Mouse (Mus musculus) lung, embryonic 14.5 days (tissue): ENCODE results near the gene Gm9913. TPM values are rescaled to one million over a fixed set of nuclear protein-coding genes. Genes with fewer than 3 reads are reported as not detected.

ENCODE experiments used
- ATAC-seq: fragments of 200-750 bp; cut with Nextera tagmentation; 2 replicates; pipeline ENCODE4 v1.8.0; 2017; ENCODE audit warnings: mild to moderate bottlenecking, moderate TSS enrichment, moderate library complexity; ENCODE audit not compliant: insufficient read depth
- DNase-seq: peaks from one replicate; pipeline ENCODE4 v3.0.0-alpha.2; 2015
- H3K27ac ChIP-seq: fragments of 300-500 bp; sonication (generic); 2 replicates; pipeline ENCODE4 v1.5.1; 2014; ENCODE audit warnings: low read depth, mild to moderate bottlenecking, moderate library complexity
- H3K27me3 ChIP-seq: fragments of 300-500 bp; sonication (generic); 2 replicates; pipeline ENCODE4 v1.6.1; 2014; ENCODE audit warnings: low read length, control low read depth; ENCODE audit not compliant: insufficient read depth
- H3K36me3 ChIP-seq: fragments of 300-500 bp; sonication (generic); 2 replicates; pipeline ENCODE4 v1.6.1; 2014; ENCODE audit warnings: control low read depth; ENCODE audit not compliant: insufficient read depth
- H3K4me1 ChIP-seq: fragments of 300-500 bp; sonication (generic); 2 replicates; pipeline ENCODE4 v1.6.1; 2014; ENCODE audit warnings: antibody characterized with exemption, control low read depth; ENCODE audit not compliant: insufficient read depth
- H3K4me2 ChIP-seq: fragments of 300-500 bp; sonication (generic); 2 replicates; pipeline ENCODE4 v1.6.1; 2014; ENCODE audit warnings: mild to moderate bottlenecking
- H3K4me3 ChIP-seq: fragments of 300-500 bp; sonication (generic); 2 replicates; pipeline ENCODE4 v1.5.1; 2014; ENCODE audit warnings: low read depth, low read length
- H3K9ac ChIP-seq: fragments of 300-500 bp; sonication (generic); 2 replicates; pipeline ENCODE4 v1.6.1; 2014
- H3K9me3 ChIP-seq: fragments of 300-500 bp; sonication (generic); 2 replicates; pipeline ENCODE4 v1.6.1; 2016; ENCODE audit warnings: low read depth, low read length, control low read depth
- CTCF ChIP-seq: IDR thresholded peaks from 2 replicates; pipeline ENCODE4 v1.5.1; 2016; ENCODE audit warnings: antibody characterized with exemption, low read depth
- WGBS: fragments of 180-500 bp; shearing (Covaris S2); extraction: QIAGEN DNeasy Blood & Tissue Kit; methylation state at CpG from one replicate; pipeline ENCODE4 v1.1.7; 2014; 5-methylcytosine and 5-hydroxymethylcytosine counted together
- polyA plus RNA-seq: library from polyadenylated mRNA; unstranded; fragments of >200 nt; fragmentation: Nextera tagmentation; extraction: Ambion mirVana; gene quantifications from 2 replicates; pipeline ENCODE4 v1.2.1, GENCODE M21; 2014

Gene Gm9913
- polyA plus RNA-seq, 1 experiment from 2014 or later = 0.68 TPM

DNA sequence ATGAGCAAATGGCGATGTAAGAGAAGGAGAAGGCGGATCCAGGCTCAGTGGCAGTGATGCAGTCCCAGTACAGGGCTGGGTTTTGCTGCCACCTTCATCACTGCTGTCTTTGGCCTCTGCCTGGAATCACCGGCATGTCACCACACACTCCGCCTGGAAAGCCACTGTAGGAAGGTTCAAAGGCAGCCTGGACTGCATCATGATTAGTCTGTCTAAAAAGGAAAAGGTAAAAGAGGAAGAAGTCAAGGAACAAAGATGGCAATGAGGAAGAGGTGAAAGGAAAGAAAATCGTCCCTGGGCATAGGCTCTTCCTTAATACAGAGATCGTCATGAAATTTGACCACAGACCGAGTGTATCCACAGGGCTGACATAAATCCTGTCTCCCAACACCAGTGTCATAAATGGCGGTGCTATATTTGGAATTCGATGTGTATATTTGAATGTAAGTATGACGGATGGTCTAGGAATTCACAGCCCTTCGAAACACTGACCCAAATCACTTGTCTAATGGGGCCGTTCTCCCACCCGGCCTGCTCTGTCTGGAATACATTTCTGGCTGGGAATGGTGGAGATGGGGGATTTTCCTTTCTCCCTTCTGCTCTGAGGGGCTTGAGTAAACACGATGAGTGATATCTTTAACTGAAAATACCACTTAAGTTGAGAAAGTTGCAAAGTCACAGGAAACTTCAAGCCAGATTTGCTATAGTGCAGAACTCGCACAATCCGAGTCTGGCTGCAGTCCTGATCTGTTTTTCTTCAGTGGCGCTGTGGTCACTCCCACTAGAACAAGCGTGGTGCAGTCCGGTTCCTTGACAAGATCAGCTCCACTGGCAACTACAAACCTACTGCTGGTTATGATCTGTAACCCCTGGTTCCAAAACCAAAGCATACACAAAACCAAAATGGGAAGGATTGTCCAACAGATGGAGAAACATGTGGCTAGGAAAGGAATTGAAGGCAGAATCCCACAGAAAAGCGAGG is 9.8 kb upstream of the Gm9913 start:
- no peaks in the 10 kb centered on the region for H3K27me3 ChIP-seq
- H3K4me3 ChIP-seq = no peak overlapping the region
- no peak overlapping the region for H3K9ac ChIP-seq
- no peak for TF ChIP-seq CTCF
- no peak overlapping the region for H3K27ac ChIP-seq
- 0 out of 2 replicates have a peak, but pooled peaks cover 5% of the 10 kb centered on the region for H3K4me1 ChIP-seq
- H3K36me3 ChIP-seq = peaks cover 12% of the 10 kb centered on the region
- no peaks in the 10 kb centered on the region for H3K9me3 ChIP-seq
- ATAC-seq = peak; percentile 32; the same call in 1 of the 2 replicates
- H3K4me2 ChIP-seq = no peak overlapping the region
- WGBS = 50% methylated on average over 20 of the region's 20 CpGs
- no peak for DNase-seq

DNA sequence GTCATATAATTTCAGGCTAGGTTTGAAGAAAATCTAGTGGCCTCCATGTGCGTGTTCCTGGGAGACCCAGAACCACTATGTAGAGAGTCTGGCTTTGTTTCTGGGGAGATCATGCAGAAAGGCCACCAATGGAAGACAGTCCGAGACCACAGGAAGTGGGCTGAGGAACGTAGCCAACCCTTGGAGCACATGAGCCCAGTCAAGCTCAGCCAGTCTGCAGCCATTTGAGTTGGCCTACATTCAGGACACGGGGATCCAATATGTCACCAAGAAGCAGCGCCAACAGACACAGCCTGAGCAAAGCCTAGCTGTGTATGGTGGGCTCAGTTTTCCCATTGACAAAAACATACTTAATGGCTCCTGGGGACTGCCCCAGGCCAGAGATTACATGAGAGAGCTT is 8.2 kb upstream of the Gm9913 start:
- 0 out of 2 replicates have a peak, but pooled peaks cover 5% of the 10 kb centered on the region for H3K4me1 ChIP-seq
- no peaks in the 10 kb centered on the region for H3K9me3 ChIP-seq
- no peak overlapping the region for H3K27ac ChIP-seq
- no peaks in the 10 kb centered on the region for H3K27me3 ChIP-seq
- DNase-seq = no peak
- WGBS = 88% methylated on average over 5 of the region's 5 CpGs
- H3K9ac ChIP-seq = no peak overlapping the region
- no peak overlapping the region for H3K4me2 ChIP-seq
- no peak overlapping the region for H3K4me3 ChIP-seq
- peaks cover 13% of the 10 kb centered on the region for H3K36me3 ChIP-seq
- no peak for ATAC-seq
- TF ChIP-seq CTCF = no peak

DNA sequence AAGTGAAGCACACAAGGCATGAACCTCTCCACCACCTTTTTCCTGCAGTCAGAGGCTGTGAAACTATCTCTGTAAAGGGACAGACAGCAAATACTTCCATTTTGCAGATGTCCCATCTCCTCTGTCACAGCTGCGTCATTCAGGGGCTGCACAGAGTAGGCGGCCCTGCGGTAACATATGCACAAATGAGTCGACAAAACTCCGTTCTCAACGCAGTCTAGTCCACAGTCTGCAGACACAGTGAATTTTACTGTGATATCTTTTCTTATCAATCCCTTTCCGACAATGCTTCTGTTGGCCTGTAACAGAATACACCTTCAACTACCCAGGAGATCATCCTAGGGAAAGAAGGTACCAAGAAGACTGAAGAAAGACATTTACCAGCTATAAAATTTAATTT is 6.7 kb upstream of the Gm9913 start:
- H3K9ac ChIP-seq = no peak overlapping the region
- H3K9me3 ChIP-seq = no peaks in the 10 kb centered on the region
- no peak overlapping the region for H3K4me3 ChIP-seq
- no peak for DNase-seq
- no peak overlapping the region for H3K4me2 ChIP-seq
- no peak overlapping the region for H3K27ac ChIP-seq
- no peaks in the 10 kb centered on the region for H3K4me1 ChIP-seq
- peaks cover 16% of the 10 kb centered on the region for H3K36me3 ChIP-seq
- TF ChIP-seq CTCF = no peak
- H3K27me3 ChIP-seq = no peaks in the 10 kb centered on the region
- ATAC-seq = no peak
- WGBS = 80% methylated on average over 7 of the region's 7 CpGs

DNA sequence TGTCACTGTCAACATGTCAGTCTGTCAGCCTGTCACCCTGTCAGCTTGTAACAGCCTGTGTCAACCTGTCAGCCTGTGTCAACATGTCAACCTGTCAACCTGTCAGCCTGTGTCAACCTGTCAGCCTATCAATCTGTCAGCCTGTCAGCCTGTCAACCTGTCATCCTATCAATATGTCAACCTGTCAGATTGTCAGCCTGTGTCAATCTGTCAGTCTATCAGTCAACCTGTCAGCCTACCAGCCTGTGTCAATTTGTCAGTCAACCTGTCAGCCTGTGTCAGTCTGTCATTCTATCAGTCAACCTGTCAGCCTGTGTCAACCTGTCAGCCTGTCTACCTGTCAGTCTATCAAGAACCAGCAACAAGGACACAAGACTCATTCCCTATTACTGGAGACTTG is 3.4 kb upstream of the Gm9913 start:
- no peaks in the 10 kb centered on the region for H3K9me3 ChIP-seq
- TF ChIP-seq CTCF = no peak
- no peak for DNase-seq
- peaks cover 11% of the 10 kb centered on the region; the same call in 1 of the 2 replicates for H3K36me3 ChIP-seq
- no peaks in the 10 kb centered on the region for H3K4me1 ChIP-seq
- H3K9ac ChIP-seq = no peak overlapping the region
- no peak for ATAC-seq
- H3K27ac ChIP-seq = no peak overlapping the region
- 0 out of 2 replicates have a peak, but pooled peaks cover under 1% of the 10 kb centered on the region for H3K27me3 ChIP-seq
- H3K4me2 ChIP-seq = no peak overlapping the region
- H3K4me3 ChIP-seq = no peak overlapping the region

DNA sequence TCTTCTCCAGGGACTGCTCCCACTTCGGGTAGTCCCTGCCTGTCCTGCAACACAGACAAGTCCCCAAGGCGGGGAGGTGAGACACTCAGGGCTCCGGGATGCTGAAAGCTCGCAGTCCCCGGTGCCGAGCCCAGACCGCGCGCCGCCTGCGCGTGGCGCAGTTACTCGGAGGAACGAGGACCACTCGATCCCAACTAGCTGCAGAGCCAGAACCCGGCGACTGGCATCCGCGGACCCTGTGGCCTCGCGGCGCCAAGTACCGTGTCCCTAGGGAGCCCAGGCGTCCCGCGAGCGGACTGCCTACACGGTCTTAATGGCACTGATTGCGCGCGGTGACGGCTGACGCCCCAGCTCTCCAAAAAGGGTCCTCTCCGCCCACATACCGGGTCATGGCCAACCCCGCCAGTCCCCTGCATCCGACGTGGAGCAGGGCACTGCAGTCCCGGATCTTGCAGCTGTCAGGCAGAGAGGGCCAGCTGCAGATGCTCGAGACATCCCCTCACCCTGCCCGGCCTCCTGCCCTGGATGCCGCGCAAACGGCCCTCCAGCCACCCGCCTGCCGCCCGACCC is 942 bp downstream of the Gm9913 start:
- H3K4me3 ChIP-seq = peak overlapping the region; percentile 72
- no peaks in the 10 kb centered on the region for H3K9me3 ChIP-seq
- H3K27ac ChIP-seq = peak overlapping the region; percentile 94
- no peaks in the 10 kb centered on the region for H3K4me1 ChIP-seq
- under 1% methylated on average over 48 of the region's 48 CpGs for WGBS
- no peak for TF ChIP-seq CTCF
- H3K36me3 ChIP-seq = 0 out of 2 replicates have a peak, but pooled peaks cover 8% of the 10 kb centered on the region
- peak overlapping the region; percentile 77 for H3K9ac ChIP-seq
- ATAC-seq = peak; percentile 85
- peak overlapping the region; percentile 88 for H3K4me2 ChIP-seq
- H3K27me3 ChIP-seq = peaks cover 9% of the 10 kb centered on the region; the same call in 1 of the 2 replicates
- DNase-seq = peak; percentile 80

DNA sequence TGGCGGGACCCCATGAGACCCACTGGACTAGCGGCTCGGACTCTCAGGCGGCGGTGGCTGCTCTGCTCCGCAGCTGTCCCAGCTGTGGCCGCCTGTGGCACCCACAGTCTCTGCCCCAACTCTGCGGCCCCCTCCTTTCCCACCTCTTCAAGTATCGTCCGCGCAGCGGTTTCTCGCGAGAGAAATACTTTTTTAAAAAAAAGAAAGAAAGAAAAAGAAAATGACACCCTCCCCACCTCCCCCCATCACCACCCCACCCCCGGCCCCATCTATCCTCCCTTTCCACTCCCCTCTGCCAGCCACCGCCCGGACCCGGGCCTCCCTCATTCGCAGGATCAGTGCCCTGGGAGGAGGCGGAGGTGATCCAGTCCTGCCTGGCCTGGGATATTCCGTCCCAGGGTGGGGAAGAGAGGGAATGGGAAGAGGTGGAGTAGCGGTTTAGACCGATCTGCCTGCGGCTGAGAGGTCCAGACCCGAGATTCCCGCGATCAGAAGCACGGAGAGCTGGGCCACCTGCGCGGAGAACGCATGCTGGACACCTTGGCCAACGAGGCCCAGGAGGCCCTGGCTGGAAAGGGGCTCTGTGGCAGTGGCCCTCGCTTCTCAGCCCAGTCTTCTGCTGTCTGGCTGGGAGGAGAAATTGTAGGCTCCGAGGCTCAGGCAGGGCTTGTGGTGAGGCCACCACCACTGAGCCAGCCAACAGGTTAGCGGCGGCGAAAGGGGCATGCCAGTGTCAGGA is 1.6 kb downstream of the Gm9913 start:
- no peak for TF ChIP-seq CTCF
- Histone ChIP-seq H3K4me2 (peak overlapping the region; percentile 88), H3K4me1 (no peaks in the 10 kb centered on the region), H3K9ac (peak overlapping the region; percentile 77), H3K27ac (peak overlapping the region; percentile 94), H3K4me3 (peak overlapping the region; percentile 72), H3K9me3 (no peaks in the 10 kb centered on the region), H3K27me3 (peaks cover 9% of the 10 kb centered on the region; the same call in 1 of the 2 replicates), H3K36me3 (0 out of 2 replicates have a peak, but pooled peaks cover 5% of the 10 kb centered on the region)
- WGBS = 1% methylated on average over 37 of the region's 37 CpGs
- DNase-seq (peak; percentile 91), ATAC-seq (peak; percentile 92)
